Mouse (Mus musculus) activated CD4-positive, CD25-positive, alpha-beta regulatory T cell (primary cell): ENCODE data around the gene C130074G19Rik. TPM values are rescaled to one million over a fixed set of nuclear protein-coding genes. Genes with fewer than 3 reads are reported as not detected.

Experiments used
- polyA plus RNA-seq, 2 experiments: library from polyadenylated mRNA; unstranded; fragments of 100-300 nt; shearing (Covaris generic); gene quantifications; one replicate each; pipeline ENCODE4 v1.2.1; 2017

C130074G19Rik gene
- not detected for polyA plus RNA-seq

DNA sequence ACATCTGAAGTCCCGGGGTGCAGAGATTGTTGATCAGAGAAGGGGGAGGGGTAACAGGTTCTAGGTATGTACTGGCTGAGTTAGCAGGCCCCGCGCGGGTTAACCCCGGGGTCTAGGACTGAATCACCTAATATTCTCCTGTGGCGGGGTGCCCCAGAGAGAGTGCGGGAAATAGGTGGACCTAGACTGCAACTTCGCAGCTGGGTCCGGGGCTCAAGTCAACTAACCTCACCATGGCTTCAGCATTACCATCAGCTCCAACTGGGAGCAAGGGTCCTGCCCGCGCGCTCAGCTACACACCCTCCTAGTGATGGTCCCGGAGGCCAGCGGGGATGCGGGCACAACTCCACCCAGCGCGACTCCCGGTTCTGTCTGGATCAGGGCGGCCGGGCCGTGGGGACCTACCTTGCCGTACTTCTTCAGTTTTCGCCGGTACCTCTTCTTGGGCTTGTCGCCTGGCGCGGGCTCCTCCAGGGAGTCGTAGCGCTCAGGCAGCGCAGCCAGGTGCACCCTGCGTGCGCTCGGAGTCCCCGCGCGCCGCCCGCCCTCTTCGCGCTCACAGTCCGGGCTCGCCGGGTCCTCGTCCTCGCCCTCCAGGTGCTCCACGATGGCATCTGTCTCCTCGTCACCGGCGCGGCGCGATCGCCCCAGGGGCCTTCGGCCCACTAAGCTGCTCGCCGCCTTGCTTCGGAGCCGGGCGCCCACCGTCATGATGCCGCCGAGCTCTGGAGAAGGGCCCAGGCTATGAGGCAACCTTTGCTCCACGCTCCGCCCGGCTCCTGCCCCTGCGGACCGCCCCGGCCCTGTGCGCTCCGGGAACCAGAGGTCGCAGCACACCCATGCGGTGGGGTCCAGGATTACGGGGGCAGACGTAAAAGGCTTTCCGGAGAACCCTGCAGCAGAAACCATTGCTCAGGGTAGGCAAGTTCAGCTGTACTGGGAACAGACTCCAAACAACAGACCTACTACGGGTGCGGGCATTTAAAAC, at the start of gene C130074G19Rik:
C130074G19Rik (minus strand) TSS at position 938 of the 988 bp plus-strand sequence.

DNA sequence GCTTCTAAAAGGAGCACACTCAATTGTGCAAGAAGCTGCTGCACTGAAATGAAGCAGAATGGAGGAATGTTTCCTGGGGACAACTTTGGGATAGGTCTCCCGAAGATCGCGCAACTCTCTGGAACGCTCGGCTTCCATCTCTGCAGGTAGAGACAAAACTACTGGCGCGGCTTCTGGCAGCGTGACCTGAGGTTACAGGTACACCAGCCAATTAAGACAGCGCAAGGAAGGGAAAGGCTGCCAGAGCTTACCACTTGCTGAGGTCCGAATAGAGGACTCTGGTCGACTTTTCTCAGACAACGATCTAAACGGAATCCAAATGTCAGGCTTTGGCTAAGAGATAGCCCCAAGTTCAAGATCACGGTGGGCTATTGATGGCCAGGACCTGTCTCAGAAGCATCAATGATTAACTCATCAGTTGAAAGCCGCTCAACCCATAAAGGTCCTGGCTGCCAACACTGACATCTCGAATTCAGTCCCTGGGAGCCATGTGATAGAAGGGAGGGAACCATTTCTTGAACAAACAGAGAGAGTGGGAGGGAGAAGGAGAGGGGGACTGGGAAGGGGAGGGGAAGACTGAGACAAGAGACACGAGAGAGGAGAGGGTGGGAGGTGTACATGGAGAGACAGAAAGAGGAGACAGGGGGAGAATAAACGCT, 36.8 kb downstream of the C130074G19Rik start, which contains the start of gene Marc2:
Marc2 (minus strand) TSS at position 360 of the 659 bp plus-strand sequence.

Other genes starting within 250 kb of the C130074G19Rik start
- gene Hlx, start 150.6 kb downstream of the C130074G19Rik start, polyA plus RNA-seq: 1 to 10 TPM in 1 of 2 experiments, under 1 TPM in 1; 0.19 to 1.6 TPM
- under 1 TPM in 1 of 2 experiments, not detected in 1; 0.26 TPM for gene Marc1, start 71.9 kb downstream of the C130074G19Rik start, polyA plus RNA-seq
- gene Marc2, start 36.8 kb downstream of the C130074G19Rik start, polyA plus RNA-seq: 100 to 1,000 TPM; 318 to 403 TPM
- gene Mark1, start 116.4 kb upstream of the C130074G19Rik start, polyA plus RNA-seq: not detected